Mouse (Mus musculus) left cerebral cortex, adult 2 months (tissue): Measurements from ENCODE around the gene Dido1. TPM values are rescaled to one million over a fixed set of nuclear protein-coding genes. Genes with fewer than 3 reads are reported as not detected.
A peak's percentile ranks its signal among the peaks of the same experiment; 100 is the strongest.

Experiments used
- DNase-seq, 2 experiments: peaks; one replicate each; pipeline ENCODE4 v3.0.0; 2021 to 2022; ENCODE audit warnings: low spot score in 2 of 2, mixed read lengths in 1 of 2; ENCODE audit errors: extremely low spot score in 1 of 2
- H3K27ac ChIP-seq: fragments of 200-600 bp; 2 replicates; pipeline ENCODE4 v1.8.1; 2022
- H3K4me3 ChIP-seq: fragments of 200-600 bp; 2 replicates; pipeline ENCODE4 v1.8.1; 2022
- CTCF ChIP-seq: fragments of 200-600 bp; IDR thresholded peaks from 2 replicates; pipeline ENCODE4 v1.8.1; 2022; ENCODE audit warnings: antibody characterized with exemption, mild to moderate bottlenecking, moderate library complexity
- intact Hi-C: fragments of 180-260 bp; cut with DNase I; formaldehyde crosslinking; loops from one replicate; pipeline ENCODE4 v1.15.1; 2025
- total RNA-seq, 2 experiments: library from RNA; stranded (reverse); gene quantifications; 2 replicates each; pipeline ENCODE4 v1.2.3; 2021

Dido1 gene
- total RNA-seq, 2 experiments from 2014 or later, result 59.5 to 60.2 TPM

DNA sequence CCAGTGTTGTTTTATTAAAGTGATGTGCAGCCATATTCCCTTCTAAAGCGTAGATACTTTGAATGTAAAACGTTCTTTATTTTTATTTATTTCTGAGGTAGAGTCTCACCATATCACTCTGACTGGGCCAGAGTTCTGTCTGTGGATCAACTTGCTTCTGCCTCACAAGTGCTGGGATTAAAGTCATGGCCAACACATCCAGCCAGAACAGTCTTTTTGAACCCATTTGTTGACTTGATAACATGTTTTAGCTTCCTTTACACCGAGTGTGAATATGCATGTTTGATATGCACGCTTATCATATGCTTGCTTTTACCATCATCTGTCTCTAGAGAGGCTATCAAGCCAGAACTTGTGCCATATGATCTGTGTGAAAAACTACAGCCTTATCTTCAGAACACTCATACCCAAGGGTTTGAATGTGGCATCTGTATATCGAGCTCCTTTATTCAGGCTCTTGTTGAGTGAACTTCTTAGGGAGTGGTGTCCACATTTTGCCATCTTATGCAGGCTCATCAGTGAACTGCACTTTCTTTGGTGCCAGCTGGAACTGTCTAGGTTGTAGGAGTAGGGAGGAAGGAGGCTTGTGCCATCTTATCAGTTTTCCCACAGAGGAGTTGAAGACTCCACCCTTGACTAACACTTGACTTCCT lies 2.4 kb upstream of the Dido1 start:
- TF ChIP-seq CTCF, result no peak
- no peak overlapping the region for H3K4me3 ChIP-seq
- no peak overlapping the region for H3K27ac ChIP-seq
- no peak for DNase-seq
- intact Hi-C loops, result no loop called here

DNA sequence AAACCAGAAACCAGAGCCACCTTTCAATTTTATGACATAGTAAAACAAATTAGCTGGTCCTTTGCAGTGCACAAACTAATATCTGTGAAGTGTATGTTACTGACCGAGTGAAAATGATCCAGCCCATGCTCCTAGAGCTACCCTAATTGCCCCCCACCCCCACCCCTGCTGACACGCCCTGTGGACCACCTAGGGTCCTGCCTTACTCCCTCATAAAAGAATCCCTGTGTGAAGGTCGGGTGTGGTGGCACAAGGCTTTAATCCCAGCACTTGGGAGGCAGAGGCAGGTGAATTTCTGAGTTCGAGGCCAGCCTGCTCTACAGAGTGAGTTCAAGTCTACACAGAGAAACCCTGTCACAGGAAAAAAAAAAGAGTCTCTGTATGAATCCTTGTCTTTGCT lies 1.7 kb upstream of the Dido1 start:
- TF ChIP-seq CTCF, result no peak
- no peak overlapping the region for H3K27ac ChIP-seq
- intact Hi-C loops, result no loop called here
- peak overlapping the region; percentile 94; the same call in 1 of the 2 replicates for H3K4me3 ChIP-seq
- DNase-seq, result no peak

DNA sequence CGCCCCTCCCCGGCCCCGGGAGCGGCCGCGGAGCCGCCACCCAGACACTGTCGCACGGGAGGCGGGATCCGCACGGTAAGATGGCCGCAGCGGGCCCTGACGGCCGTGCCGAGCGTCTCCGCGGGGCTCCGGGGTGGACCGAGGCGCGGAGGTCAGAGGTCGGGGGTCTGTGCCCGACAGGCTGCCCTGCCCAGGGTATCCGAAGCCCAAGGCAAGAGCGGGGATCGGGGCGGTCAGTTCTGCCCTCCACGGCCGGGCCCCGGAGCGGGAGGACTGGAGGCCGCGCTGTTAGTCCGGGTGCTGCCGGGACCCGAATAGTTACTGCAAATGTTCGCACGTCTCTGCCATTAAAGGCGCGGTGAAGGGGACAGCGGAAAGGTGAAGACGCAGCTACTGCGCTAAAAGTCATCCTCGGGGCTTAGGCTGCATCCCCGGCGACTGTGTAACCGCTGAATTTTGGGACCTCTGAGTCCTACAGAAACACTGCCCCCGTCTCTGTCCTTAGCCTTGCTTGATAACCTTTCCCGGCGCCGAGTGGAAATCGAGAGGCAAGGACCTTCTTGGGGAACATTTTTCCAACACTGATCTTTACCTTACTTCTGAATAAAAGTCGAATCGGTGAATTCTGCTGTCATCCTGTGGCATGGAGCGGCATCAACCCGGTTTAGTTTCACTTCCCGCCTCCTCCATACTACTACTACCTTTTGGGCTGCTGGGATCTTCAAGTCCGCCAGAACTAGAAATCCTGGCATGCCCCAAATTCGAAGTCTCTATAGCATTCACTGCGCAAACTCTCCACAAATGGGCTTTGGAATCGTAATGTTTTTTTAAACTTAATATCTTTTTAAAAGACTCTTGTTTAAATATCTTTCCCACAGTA lies 717 bp upstream of the Dido1 start:
- peak in 1 of 2 experiments; percentile 69 for DNase-seq
- Histone ChIP-seq H3K4me3 (peak overlapping the region; percentile 94), H3K27ac (peak overlapping the region; percentile 90)
- no peak for TF ChIP-seq CTCF
- intact Hi-C loops, result loop anchor here (1.0 kb wide), 1 partner anchor 8 kb away; no protein-coding TSS in a partner anchor

DNA sequence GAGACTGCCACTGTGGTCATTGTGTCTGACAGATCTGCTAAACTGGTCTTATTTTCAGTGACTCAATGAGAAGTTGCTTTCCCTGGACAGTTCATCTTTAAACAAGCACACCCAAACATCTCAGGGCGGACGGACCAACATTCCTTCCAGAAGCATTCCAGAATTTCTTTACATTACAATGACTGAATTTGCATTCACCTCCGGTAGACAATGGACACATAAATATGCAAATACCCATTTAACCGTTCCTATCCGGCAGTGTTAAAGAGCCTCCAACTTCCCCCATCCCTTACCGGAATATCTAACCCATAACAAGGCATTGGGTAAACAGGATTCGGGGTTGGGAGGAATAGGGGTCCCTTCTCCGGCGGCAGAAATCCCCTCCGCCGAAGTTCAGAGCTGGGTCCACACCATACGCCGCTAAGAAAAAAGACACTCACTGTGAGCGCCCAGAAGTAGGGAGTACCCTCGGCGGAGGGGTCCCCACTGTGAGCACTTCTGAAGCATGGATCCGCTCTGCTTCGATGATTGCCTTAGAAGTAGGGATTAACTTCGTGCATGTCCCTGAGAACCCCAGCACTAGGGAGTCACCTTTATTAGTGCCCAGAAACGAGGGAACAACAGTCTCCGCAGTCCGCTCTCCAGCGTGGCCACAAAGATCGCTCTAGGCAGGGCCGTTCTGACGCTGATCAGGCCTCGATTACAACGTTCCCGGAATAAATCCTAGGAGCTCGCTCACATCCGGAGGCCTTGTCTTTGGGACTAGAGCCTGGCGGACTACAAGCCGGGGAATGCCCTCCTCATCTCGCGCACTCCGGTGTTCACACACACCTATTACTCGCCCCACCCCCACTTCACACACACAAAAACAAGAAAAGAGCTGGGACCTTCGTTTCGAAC lies 526 bp downstream of the Dido1 start:
- intact Hi-C loops, result no loop called here
- DNase-seq, result no peak
- Histone ChIP-seq H3K27ac (peak overlapping the region; percentile 91), H3K4me3 (peak overlapping the region; percentile 94)
- TF ChIP-seq CTCF, result no peak

DNA sequence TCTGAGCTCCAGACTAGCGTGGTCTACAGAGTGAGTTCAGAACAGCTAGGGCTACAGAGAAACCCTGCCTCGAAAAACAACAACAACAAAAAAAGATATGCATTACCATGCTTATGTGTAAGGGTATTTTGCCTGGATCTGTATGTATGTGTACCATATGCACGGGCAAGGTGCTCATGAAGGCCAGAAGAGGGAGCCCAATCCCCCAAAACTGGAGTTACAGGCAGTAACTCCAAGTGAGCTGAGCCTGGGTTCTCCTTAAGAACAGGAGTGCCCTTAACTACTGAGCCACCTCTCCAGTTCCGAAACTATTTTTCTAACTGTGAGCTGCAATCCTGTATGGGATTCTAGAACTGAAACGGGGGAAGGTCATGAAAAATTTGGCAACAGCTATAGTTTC lies 3.8 kb downstream of the Dido1 start:
- H3K27ac ChIP-seq, result no peak overlapping the region
- no peak overlapping the region for H3K4me3 ChIP-seq
- DNase-seq, result no peak
- no peak; the same call in 1 of the 2 replicates for TF ChIP-seq CTCF
- intact Hi-C loops, result no loop called here

DNA sequence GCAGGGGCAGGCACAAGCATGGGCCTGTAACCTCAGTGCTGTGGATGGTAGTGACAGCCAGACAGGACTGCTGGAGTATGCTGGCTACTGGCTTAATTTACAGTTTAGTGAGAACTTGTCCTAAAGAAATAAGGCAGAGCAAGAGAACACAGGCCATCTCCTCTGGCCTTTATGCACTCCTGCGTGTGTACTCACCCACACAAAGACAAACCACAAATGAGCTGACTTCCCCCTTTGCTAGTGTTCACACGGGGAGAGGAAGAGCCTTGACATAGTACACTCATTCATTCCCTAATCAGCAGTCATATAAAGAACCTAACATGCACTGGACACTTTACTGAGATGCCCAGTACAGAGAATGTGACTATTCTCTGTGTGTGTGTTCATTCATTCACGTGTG lies 4.7 kb downstream of the Dido1 start:
- TF ChIP-seq CTCF, result no peak
- Histone ChIP-seq H3K27ac (no peak overlapping the region), H3K4me3 (no peak overlapping the region)
- no peak for DNase-seq
- intact Hi-C loops, result no loop called here

DNA sequence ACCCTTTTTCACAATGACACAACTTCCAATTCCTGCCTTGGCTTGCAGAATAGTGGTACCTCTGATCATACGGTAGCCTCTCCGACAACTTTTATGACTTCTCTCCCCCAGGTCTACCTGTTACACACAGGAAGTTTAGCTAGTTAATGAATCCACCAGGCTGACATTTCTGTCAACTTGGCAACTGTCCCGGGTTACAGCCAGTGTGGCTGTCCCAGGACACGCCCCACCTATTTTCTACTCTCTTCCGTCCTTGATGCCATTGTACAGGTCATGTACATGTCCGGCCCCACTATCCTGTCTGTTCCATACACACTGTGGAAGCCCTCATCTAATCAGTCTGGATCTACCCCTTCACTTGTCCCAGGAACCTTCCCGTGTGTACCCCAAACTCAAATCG lies 5.2 kb downstream of the Dido1 start:
- no peak for DNase-seq
- TF ChIP-seq CTCF, result no peak
- no peak overlapping the region for H3K27ac ChIP-seq
- intact Hi-C loops, result no loop called here
- no peak overlapping the region for H3K4me3 ChIP-seq

DNA sequence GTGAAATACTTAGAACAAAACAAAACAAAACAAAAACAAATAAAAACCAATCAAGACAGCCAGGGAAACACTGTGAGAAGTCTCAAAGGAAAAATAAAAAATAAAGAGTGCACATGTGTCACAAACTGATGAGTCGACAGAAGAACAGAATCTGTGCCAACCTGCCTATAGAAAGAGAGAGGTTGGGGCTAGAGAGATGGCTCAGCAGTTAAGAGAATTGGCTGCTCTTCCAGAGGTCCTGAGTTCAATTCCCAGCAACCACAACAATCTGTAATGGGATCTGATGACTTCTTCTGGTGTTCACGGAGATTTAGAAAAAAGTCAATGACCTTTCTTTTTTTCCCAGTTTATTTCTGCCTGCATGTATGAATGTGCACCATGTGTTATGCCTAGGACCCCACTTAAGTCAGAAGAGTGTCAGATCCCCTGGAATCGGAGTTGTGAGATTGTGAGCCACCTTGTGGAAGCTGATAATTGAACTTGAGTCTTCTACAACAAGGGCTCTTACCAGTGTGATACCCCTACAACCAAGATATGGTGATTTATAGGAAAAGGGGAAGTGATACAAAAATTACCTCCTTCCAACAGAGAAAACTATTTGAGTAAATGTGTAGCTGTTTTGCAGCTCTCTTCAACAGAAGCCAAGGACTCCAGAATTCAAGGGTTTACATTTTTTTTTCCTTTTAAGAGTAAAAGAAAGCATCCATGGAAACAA lies 6.0 kb downstream of the Dido1 start:
- TF ChIP-seq CTCF, result no peak
- DNase-seq, result no peak
- Histone ChIP-seq H3K27ac (no peak overlapping the region), H3K4me3 (no peak overlapping the region)
- intact Hi-C loops, result no loop called here

DNA sequence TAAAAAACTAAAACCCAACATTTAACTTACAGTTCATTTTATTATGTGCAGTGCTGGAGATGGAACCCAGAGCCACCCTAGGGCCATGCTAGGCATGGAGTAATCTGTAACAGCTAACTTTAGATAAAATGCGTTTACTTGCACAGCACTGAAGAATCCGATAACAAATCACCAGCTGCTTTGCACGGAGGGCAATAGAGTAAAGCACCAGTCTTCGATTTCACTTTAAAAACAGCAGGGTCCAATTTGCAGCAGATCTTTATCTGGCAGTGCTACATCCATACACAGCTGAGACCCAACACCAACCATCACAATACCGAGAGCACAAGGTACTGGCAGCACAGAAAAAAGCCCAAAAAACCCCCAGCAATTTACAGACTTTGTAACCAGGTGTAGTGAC lies 6.6 kb downstream of the Dido1 start:
- no peak for DNase-seq
- Histone ChIP-seq H3K27ac (no peak overlapping the region), H3K4me3 (no peak overlapping the region)
- intact Hi-C loops, result no loop called here
- no peak for TF ChIP-seq CTCF

DNA sequence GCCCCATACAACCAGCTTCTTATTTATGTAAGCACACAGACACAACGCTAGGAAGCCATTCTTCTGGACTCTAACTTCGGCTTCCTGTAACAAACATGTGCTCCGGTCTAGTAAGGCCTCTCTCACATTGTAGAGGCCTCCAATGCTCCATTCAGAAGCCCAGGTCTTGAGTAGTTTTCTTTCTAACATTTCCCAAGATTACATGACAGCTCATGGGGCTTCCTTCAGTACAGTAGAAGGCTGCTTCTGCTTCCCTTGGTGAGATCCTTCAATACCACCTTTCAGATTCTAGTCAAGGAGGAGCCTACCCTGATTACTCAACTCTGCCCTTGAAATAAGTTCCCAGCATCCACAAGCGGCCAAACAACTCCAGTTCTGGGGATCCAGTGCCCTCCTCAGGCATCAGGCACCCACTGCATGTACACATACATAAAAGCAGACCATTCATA lies 7.1 kb downstream of the Dido1 start:
- DNase-seq, result no peak
- Histone ChIP-seq H3K4me3 (peak overlapping the region; percentile 82), H3K27ac (peak overlapping the region; percentile 98)
- intact Hi-C loops, result loop anchor here (1.0 kb wide), 1 partner anchor 8 kb away; the partner anchor contains the start of gene Gid8
- no peak; the same call in 1 of the 2 replicates for TF ChIP-seq CTCF
